Comparison of ENCODE assay signal across 8 mouse cellular contexts in the genomic region with DNA sequence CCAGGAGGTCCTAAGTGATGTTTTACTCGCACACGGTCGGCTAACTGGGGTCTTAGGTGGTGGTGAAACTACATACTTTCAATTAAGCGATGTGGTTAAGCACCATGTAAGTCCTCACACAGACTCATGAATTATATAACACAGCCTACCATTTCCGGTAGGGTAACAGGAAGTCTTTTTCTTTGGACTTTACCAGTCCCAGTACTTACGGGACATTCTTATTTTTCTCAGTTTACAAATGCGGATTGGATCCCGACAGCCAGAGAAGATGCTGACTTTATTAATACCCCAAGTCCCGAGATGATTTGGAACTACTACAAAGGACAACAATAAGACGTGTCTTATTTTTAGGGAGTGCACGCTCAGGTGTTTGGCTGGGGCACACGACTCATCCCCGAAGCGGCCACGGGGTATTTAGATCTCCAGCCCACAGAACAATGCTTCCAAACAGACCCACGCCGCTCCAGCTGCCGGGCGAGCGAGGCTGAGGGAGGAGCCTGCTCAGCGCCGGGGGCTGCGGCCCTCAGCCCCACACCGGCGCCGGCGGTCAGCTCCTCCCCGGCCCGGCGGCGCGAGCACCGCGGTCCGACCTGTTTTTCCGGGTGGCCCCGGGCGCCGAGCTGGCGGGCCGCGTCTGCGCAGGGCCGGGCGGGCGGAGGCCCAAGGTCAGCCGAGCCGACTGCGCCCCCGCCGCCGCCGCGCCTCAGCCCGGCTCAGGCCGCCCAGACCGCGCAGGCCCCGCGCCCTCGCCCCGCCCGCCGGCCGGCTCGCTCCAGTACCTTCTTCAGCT. TPM values are rescaled to one million over a fixed set of nuclear protein-coding genes. Genes with fewer than 3 reads are reported as not detected.
DNase-seq lines count a peak whose midpoint lies in the region; ATAC-seq and TF ChIP-seq lines count a peak whose summit lies in the region.

No protein-coding gene starts in this region.

- no peak for TF ChIP-seq EP300 in stomach, postnatal 0 days (optimal IDR thresholded peaks at IDR 0.05)

- no peak for TF ChIP-seq CTCF in E14TG2a.4 (conservative IDR thresholded peaks at IDR 0.05; ENCODE audit: low read length)
- TF ChIP-seq CTCF in stomach, postnatal 0 days (IDR thresholded peaks at IDR 0.05; ENCODE audit: low read depth) = no peak

- peak overlapping the region; percentile 93 for H3K4me3 ChIP-seq in E14TG2a.4 (replicated peaks; ENCODE audit: low read length)
- H3K4me3 ChIP-seq in heart, embryonic 16.5 days (ENCODE audit: low read length) = peak overlapping the region; percentile 69
- H3K4me3 ChIP-seq in stomach, postnatal 0 days (ENCODE audit: low read depth, low read length) = peak overlapping the region; percentile 80

- 0 out of 2 replicates have a peak, but pooled peaks cover 2% of the 10 kb centered on the region for H3K27me3 ChIP-seq in E14TG2a.4 (ENCODE audit: insufficient read depth, low read length)
- no peaks in the 10 kb centered on the region for H3K27me3 ChIP-seq in heart, embryonic 16.5 days (ENCODE audit: control insufficient read depth, insufficient read depth, low read length)
- no peaks in the 10 kb centered on the region for H3K27me3 ChIP-seq in stomach, postnatal 0 days (ENCODE audit: control insufficient read depth, insufficient read depth, low read length)

- ATAC-seq in heart, embryonic 16.5 days (replicated peaks; ENCODE audit: extremely low read depth, insufficient read depth, low FRiP score) = peak; percentile 82
- peak; percentile 95 for ATAC-seq in stomach, postnatal 0 days (ENCODE audit: low FRiP score, low TSS enrichment)

- WGBS in heart, embryonic 16.5 days = under 1% methylated on average over 60 of the region's 66 CpGs
- under 1% methylated on average over 40 of the region's 66 CpGs for WGBS in stomach, postnatal 0 days

- H3K9ac ChIP-seq in heart, embryonic 16.5 days (ENCODE audit: low read length) = peak overlapping the region; percentile 90
- H3K9ac ChIP-seq in stomach, postnatal 0 days (ENCODE audit: low read length) = peak overlapping the region; percentile 93

- DNase-seq in heart, adult 11 months = peak; percentile 91
- no peak for DNase-seq in heart, postnatal 14 days
- DNase-seq in embryo, embryonic 10.5 days (ENCODE audit: low spot score) = peak; percentile 58
- DNase-seq in layer of hippocampus, adult 9-11 months = peak; percentile 14
- DNase-seq in mesoderm, embryonic 11.5 days (ENCODE audit: low read depth, low spot score) = peak; percentile 44
- DNase-seq in stomach, postnatal 0 days (ENCODE audit: low spot score) = peak; percentile 77

- intact Hi-C loops in heart, postnatal 14 days (cut with DNase I) = no loop called here

- H3K4me1 ChIP-seq in E14TG2a.4 (replicated peaks; ENCODE audit: low read depth, low read length) = peaks cover 46% of the 10 kb centered on the region
- peaks cover 16% of the 10 kb centered on the region for H3K4me1 ChIP-seq in heart, embryonic 16.5 days (ENCODE audit: control insufficient read depth, insufficient read depth, low read length)
- no peaks in the 10 kb centered on the region for H3K4me1 ChIP-seq in stomach, postnatal 0 days (replicated peaks; ENCODE audit: control insufficient read depth, insufficient read depth)

- no peaks in the 10 kb centered on the region for H3K9me3 ChIP-seq in E14TG2a.4 (ENCODE audit: low read length)
- no peaks in the 10 kb centered on the region for H3K9me3 ChIP-seq in heart, embryonic 16.5 days (replicated peaks; ENCODE audit: control insufficient read depth, low read length)
- H3K9me3 ChIP-seq in stomach, postnatal 0 days (ENCODE audit: control insufficient read depth, low read length) = no peaks in the 10 kb centered on the region

- peaks cover 40% of the 10 kb centered on the region for H3K36me3 ChIP-seq in E14TG2a.4 (ENCODE audit: insufficient read depth, low read length)
- H3K36me3 ChIP-seq in heart, embryonic 16.5 days (ENCODE audit: control insufficient read depth, insufficient read depth) = peaks cover 22% of the 10 kb centered on the region
- H3K36me3 ChIP-seq in stomach, postnatal 0 days (ENCODE audit: control insufficient read depth, insufficient read depth, low read length) = no peaks in the 10 kb centered on the region

- H3K4me2 ChIP-seq in heart, embryonic 16.5 days (ENCODE audit: low read depth, low read length) = peak overlapping the region; percentile 96
- peak overlapping the region; percentile 81 for H3K4me2 ChIP-seq in stomach, postnatal 0 days (replicated peaks; ENCODE audit: low read depth)

- peak overlapping the region; percentile 85 for H3K27ac ChIP-seq in heart, embryonic 16.5 days (ENCODE audit: low read length)
- H3K27ac ChIP-seq in stomach, postnatal 0 days (replicated peaks) = peak overlapping the region; percentile 98

RNA-seq across cellular contexts. Expression of a gene that starts 0.6 kb away (rescaled TPM):
- total RNA-seq in heart, postnatal 14 days (2021) = 100 to 1,000 TPM; 229 to 234 TPM
- polyA plus RNA-seq in heart, embryonic 16.5 days (2015; fragmentation: Nextera tagmentation; extraction: Ambion mirVana) = 150 and 181 TPM in 2 replicates
- polyA plus RNA-seq in stomach, postnatal 0 days (2015; fragmentation: Nextera tagmentation; extraction: Ambion mirVana) = 90.4 and 98.1 TPM in 2 replicates

Comparison
In these comparisons a context has a peak if more than half of its experiments do, and no peak if none do; other contexts are left out.
1. DNase-seq: peak in heart, adult 11 months (single experiment), embryo, embryonic 10.5 days (single experiment), layer of hippocampus, adult 9-11 months (single experiment), mesoderm, embryonic 11.5 days (single experiment) and stomach, postnatal 0 days (single experiment); none in heart, postnatal 14 days (0 of 2).
2. Peak in every context shown above with its lines, with median percentiles within 50 percentile points of each other: H3K4me3 ChIP-seq.